Mouse (Mus musculus) brain, adult 2 months (tissue): ENCODE data around the gene Slc7a5.
A peak's percentile ranks its signal among the peaks of the same experiment; 100 is the strongest.

Experiments used
- DNase-seq: peaks from one replicate; pipeline ENCODE4 v3.0.0; 2011; ENCODE audit warnings: low read depth, low spot score

The Slc7a5 gene

GRCm38 (mm10) chr8:121936391-121936790, 28.9 kb upstream of the Slc7a5 start:
- no peak for DNase-seq

GRCm38 (mm10) chr8:121935341-121936294, 28.1 kb upstream of the Slc7a5 start:
- peak; percentile 91 for DNase-seq

GRCm38 (mm10) chr8:121934923-121935322, 27.4 kb upstream of the Slc7a5 start:
- DNase-seq = no peak

GRCm38 (mm10) chr8:121934506-121934905, 27.0 kb upstream of the Slc7a5 start:
- peak; percentile 51 for DNase-seq

GRCm38 (mm10) chr8:121932668-121933520, 25.4 kb upstream of the Slc7a5 start:
- no peak for DNase-seq

- DNase-seq = no peak
Observed at GRCm38 (mm10) chr8:121932026-121932667, 24.7 kb upstream of the Slc7a5 start.

- DNase-seq = no peak
Observed at GRCm38 (mm10) chr8:121931571-121931970, 24.1 kb upstream of the Slc7a5 start.

- DNase-seq = no peak
Observed at GRCm38 (mm10) chr8:121930047-121930446, 22.6 kb upstream of the Slc7a5 start.

GRCm38 (mm10) chr8:121927316-121927715, 19.8 kb upstream of the Slc7a5 start:
- peak; percentile 73 for DNase-seq

GRCm38 (mm10) chr8:121926266-121926665, 18.8 kb upstream of the Slc7a5 start:
- no peak for DNase-seq

GRCm38 (mm10) chr8:121925624-121926023, 18.1 kb upstream of the Slc7a5 start:
- peak; percentile 88 for DNase-seq

GRCm38 (mm10) chr8:121924681-121925080, 17.2 kb upstream of the Slc7a5 start:
- no peak for DNase-seq

GRCm38 (mm10) chr8:121922101-121922500, 14.6 kb upstream of the Slc7a5 start:
- DNase-seq = no peak

GRCm38 (mm10) chr8:121921582-121921981, 14.1 kb upstream of the Slc7a5 start:
- no peak for DNase-seq

GRCm38 (mm10) chr8:121919731-121920130, 12.2 kb upstream of the Slc7a5 start:
- DNase-seq = peak; percentile 31

- no peak for DNase-seq
Observed at GRCm38 (mm10) chr8:121919158-121919557, 11.7 kb upstream of the Slc7a5 start.

GRCm38 (mm10) chr8:121913378-121913777, 5.9 kb upstream of the Slc7a5 start:
- no peak for DNase-seq

GRCm38 (mm10) chr8:121912831-121913230, 5.3 kb upstream of the Slc7a5 start:
- DNase-seq = no peak

- DNase-seq = no peak
Observed at GRCm38 (mm10) chr8:121911987-121912386, 4.5 kb upstream of the Slc7a5 start.

GRCm38 (mm10) chr8:121911400-121911799, 3.9 kb upstream of the Slc7a5 start:
- no peak for DNase-seq

- peak; percentile 91 for DNase-seq
Observed at GRCm38 (mm10) chr8:121909663-121910062, 2.2 kb upstream of the Slc7a5 start.

- DNase-seq = no peak
Observed at GRCm38 (mm10) chr8:121909148-121909541, 1.7 kb upstream of the Slc7a5 start.
